Mouse (Mus musculus): ENCODE results near the gene Pcsk4. TPM values are rescaled to one million over a fixed set of nuclear protein-coding genes. Genes with fewer than 3 reads are reported as not detected.

Gene Pcsk4
- 2.2 TPM for polyA plus RNA-seq (2014; fragmentation: Illumina TruSeq; extraction: RNeasy Lipid Tissue Mini Kit (QIAGEN cat#74804); ENCODE audit: low read depth, low replicate concordance)

DNA sequence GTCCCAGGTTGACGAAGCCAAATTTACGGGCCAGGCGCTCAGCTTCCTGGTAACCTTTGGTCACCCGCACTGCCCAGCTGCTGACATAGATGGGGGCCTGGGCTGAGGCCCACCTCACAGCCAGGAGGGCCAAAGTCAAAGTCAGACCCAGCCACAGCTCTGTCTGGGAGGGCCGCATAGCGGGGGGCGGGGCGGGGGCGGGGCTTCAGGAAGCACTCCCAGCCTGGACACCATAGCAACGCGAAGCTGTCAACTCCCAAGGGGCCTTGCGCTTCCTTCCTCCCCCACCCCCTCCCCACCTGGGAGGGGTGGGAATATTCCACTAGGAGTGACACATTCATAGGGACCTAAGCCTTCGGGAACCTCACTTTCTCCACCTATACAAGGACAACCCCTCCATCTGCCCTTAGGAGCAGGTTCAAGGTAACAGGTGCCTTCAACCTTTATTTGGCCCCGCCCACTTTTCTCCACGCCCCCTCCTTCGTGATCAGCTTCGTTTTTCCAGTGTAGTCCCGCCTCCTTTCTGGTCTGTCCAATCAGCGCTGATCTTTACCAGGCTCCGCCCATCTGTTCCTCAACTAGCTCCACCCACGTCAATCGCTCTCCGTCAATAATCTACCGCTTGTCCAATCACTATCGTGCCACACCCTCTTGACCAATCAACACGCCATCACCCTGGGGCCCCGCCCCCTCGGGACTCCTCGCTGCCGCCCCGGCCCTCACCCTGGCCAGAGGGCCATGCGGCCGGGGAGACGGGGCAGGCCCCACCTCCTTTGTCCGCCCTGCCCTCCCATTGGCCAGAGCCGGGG, at the start of gene Pcsk4, which contains the start of gene Reep6:
TSS of gene Pcsk4 (minus strand) at position 226 of the 809 bp plus-strand sequence.
TSS of gene Reep6 (plus strand) at position 681 of the 809 bp plus-strand sequence.

GRCm38 (mm10) chr10:80356001-80356682, 26.8 kb upstream of the Pcsk4 start, which contains the start of gene Plk5:
TSS of gene Plk5 (plus strand) at chr10:80356459.

GRCm38 (mm10) chr10:80348244-80348781, 19.0 kb upstream of the Pcsk4 start, which contains the start of gene Adamtsl5:
TSS of gene Adamtsl5 (minus strand) at chr10:80348412.

DNA sequence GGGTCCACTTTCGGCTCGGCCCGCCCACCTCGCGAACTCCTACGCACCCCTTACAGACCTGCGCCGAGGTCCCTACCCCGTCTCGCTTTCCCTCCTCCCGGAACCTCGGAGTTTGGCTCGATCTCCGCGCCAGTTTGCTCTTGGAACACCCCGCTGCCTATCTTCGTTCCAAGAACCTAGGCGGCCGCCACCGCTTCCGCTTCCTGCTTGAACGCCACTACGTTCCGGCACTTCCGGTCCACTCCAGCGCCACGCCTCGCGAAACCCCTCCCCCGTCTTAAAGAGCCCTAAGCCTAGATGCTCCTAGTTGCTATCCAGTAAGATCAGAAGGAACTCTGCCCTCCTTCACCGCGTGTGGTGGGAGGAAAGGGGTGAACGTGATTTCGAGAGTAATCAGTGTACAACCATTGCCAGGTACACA, 8.9 kb downstream of the Pcsk4 start, which contains the start of gene 2310011J03Rik:
TSS of gene 2310011J03Rik (minus strand) at position 198 of the 421 bp plus-strand sequence.

DNA sequence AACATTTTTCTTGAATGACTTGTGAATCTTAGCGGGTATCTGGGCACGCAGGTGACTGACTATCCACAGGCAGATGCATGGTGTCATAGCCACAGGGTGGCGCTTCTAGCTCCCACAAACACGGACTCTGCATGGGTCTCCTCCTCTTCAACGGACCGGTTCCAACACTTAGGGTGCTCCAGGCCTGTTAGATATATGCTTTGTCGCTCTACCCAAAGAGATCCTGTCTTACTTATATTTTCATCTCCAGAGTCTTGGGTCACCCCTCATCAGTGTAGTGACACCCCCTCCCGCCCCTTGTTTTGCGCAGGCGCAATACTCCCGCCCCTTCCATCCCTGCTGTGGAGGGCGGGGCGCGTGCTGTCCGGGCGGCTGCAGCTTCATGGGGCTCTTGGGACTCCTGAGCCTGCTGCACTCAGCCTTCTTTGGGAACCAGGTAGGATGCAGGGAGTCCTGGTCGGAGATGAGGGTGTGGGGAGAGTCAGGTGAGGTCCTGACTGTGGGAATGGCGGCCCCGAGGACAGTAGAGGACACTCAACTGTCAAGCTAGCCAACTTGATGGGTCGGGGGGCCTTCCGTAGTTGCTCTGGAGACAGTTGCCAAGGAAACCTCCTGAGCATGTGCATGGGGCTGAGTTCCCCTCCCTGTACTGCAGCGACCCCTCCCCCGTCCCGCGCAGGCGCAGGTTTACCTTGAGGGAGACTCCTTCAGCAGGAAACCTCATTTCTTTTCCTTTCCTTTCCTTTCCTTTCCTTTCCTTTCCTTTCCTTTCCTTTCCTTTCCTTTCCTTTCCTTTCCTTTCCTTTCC, 33.5 kb downstream of the Pcsk4 start, which contains the start of gene Apc2:
TSS of gene Apc2 (plus strand) at position 360 of the 808 bp plus-strand sequence.

DNA sequence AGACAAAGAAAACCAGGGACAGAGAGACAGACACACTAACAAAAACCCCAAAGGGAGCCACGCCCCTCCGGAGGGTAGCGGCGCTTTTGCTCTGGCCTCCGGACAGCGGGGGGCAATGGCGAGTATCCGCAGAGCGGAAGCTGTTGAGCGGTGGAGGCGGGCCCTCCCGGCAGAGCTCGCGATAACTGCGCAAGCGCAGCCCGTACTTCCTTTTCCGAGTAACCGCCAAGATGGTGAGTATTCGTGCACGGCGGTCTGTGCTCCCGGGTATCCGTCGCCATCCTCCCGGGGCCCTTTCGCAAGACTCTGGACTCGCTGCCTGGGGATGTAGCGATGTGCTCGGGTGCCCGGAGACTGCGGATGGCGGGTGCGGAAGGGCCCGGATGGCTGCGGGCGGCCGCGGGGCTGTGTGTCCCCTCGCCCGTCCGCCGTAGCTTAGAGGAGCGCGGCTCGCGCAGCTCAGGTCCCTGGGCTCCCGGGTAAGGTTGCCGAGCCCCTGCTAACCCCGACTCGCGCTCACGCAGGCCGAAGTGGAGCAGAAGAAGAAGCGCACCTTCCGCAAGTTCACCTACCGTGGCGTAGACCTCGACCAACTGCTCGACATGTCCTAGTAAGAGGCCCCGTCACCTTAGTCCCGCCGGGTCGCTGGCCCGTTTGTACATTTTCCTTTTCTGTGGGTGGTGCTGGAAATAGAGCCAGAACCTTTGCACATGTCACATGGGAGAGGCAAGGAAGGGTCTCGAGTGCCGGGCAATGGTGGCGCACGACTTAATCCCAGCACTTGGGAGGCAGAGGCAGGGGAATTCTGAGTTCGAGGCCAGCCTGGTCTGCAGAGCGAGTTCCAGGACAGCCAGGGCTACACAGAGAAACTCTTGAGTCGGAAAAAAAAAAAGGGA, 36.8 kb downstream of the Pcsk4 start, which contains the start of gene Rps15:
TSS of gene Rps15 (plus strand) at position 203 of the 896 bp plus-strand sequence.

Other genes with a start within 250 kb of the Pcsk4 start
- 10.9 TPM for gene Sbno2, start 223.9 kb downstream of the Pcsk4 start, polyA plus RNA-seq (2014; fragmentation: Illumina TruSeq; extraction: RNeasy Lipid Tissue Mini Kit (QIAGEN cat#74804); ENCODE audit: low read depth, low replicate concordance)
- 137 TPM for gene Stk11, start 213.7 kb downstream of the Pcsk4 start, polyA plus RNA-seq (2014; fragmentation: Illumina TruSeq; extraction: RNeasy Lipid Tissue Mini Kit (QIAGEN cat#74804); ENCODE audit: low read depth, low replicate concordance)
- 1,104 TPM for gene Atp5d, start 190.9 kb downstream of the Pcsk4 start, polyA plus RNA-seq (2014; fragmentation: Illumina TruSeq; extraction: RNeasy Lipid Tissue Mini Kit (QIAGEN cat#74804); ENCODE audit: low read depth, low replicate concordance)
- 2.6 TPM for gene Cbarp, start 188.7 kb downstream of the Pcsk4 start, polyA plus RNA-seq (2014; fragmentation: Illumina TruSeq; extraction: RNeasy Lipid Tissue Mini Kit (QIAGEN cat#74804); ENCODE audit: low read depth, low replicate concordance)
- 39.3 TPM for gene Midn, start 181.2 kb downstream of the Pcsk4 start, polyA plus RNA-seq (2014; fragmentation: Illumina TruSeq; extraction: RNeasy Lipid Tissue Mini Kit (QIAGEN cat#74804); ENCODE audit: low read depth, low replicate concordance)
- 89.8 TPM for gene Cirbp, start 163.5 kb downstream of the Pcsk4 start, polyA plus RNA-seq (2014; fragmentation: Illumina TruSeq; extraction: RNeasy Lipid Tissue Mini Kit (QIAGEN cat#74804); ENCODE audit: low read depth, low replicate concordance)
- gene 1600002K03Rik, start 156.6 kb downstream of the Pcsk4 start, polyA plus RNA-seq (2014; fragmentation: Illumina TruSeq; extraction: RNeasy Lipid Tissue Mini Kit (QIAGEN cat#74804); ENCODE audit: low read depth, low replicate concordance), result 13.6 TPM
- gene Efna2, start 150.0 kb downstream of the Pcsk4 start, polyA plus RNA-seq (2014; fragmentation: Illumina TruSeq; extraction: RNeasy Lipid Tissue Mini Kit (QIAGEN cat#74804); ENCODE audit: low read depth, low replicate concordance), result 1.8 TPM
- 21.1 TPM for gene Mum1, start 103.1 kb downstream of the Pcsk4 start, polyA plus RNA-seq (2014; fragmentation: Illumina TruSeq; extraction: RNeasy Lipid Tissue Mini Kit (QIAGEN cat#74804); ENCODE audit: low read depth, low replicate concordance)
- 842 TPM for gene Ndufs7, start 80.4 kb downstream of the Pcsk4 start, polyA plus RNA-seq (2014; fragmentation: Illumina TruSeq; extraction: RNeasy Lipid Tissue Mini Kit (QIAGEN cat#74804); ENCODE audit: low read depth, low replicate concordance)
- gene Gamt, start 68.5 kb downstream of the Pcsk4 start, polyA plus RNA-seq (2014; fragmentation: Illumina TruSeq; extraction: RNeasy Lipid Tissue Mini Kit (QIAGEN cat#74804); ENCODE audit: low read depth, low replicate concordance), result 7.7 TPM
- 49.3 TPM for gene Dazap1, start 68.0 kb downstream of the Pcsk4 start, polyA plus RNA-seq (2014; fragmentation: Illumina TruSeq; extraction: RNeasy Lipid Tissue Mini Kit (QIAGEN cat#74804); ENCODE audit: low read depth, low replicate concordance)
- 1,202 TPM for gene Rps15, start 37.0 kb downstream of the Pcsk4 start, polyA plus RNA-seq (2014; fragmentation: Illumina TruSeq; extraction: RNeasy Lipid Tissue Mini Kit (QIAGEN cat#74804); ENCODE audit: low read depth, low replicate concordance)
- 2.0 TPM for gene Apc2, start 33.5 kb downstream of the Pcsk4 start, polyA plus RNA-seq (2014; fragmentation: Illumina TruSeq; extraction: RNeasy Lipid Tissue Mini Kit (QIAGEN cat#74804); ENCODE audit: low read depth, low replicate concordance)
- 22.7 TPM for gene 2310011J03Rik, start 9.0 kb downstream of the Pcsk4 start, polyA plus RNA-seq (2014; fragmentation: Illumina TruSeq; extraction: RNeasy Lipid Tissue Mini Kit (QIAGEN cat#74804); ENCODE audit: low read depth, low replicate concordance)
- gene Reep6, start 455 bp upstream of the Pcsk4 start, polyA plus RNA-seq (2014; fragmentation: Illumina TruSeq; extraction: RNeasy Lipid Tissue Mini Kit (QIAGEN cat#74804); ENCODE audit: low read depth, low replicate concordance), result 3.4 TPM
- 64.4 TPM for gene Adamtsl5, start 18.9 kb upstream of the Pcsk4 start, polyA plus RNA-seq (2014; fragmentation: Illumina TruSeq; extraction: RNeasy Lipid Tissue Mini Kit (QIAGEN cat#74804); ENCODE audit: low read depth, low replicate concordance)
- gene Plk5, start 27.0 kb upstream of the Pcsk4 start, polyA plus RNA-seq (2014; fragmentation: Illumina TruSeq; extraction: RNeasy Lipid Tissue Mini Kit (QIAGEN cat#74804); ENCODE audit: low read depth, low replicate concordance), result 3.1 TPM
- 6.2 TPM for gene Mex3d, start 58.2 kb upstream of the Pcsk4 start, polyA plus RNA-seq (2014; fragmentation: Illumina TruSeq; extraction: RNeasy Lipid Tissue Mini Kit (QIAGEN cat#74804); ENCODE audit: low read depth, low replicate concordance)
- 93.3 TPM for gene Mbd3, start 70.1 kb upstream of the Pcsk4 start, polyA plus RNA-seq (2014; fragmentation: Illumina TruSeq; extraction: RNeasy Lipid Tissue Mini Kit (QIAGEN cat#74804); ENCODE audit: low read depth, low replicate concordance)
- gene Uqcr11, start 77.3 kb upstream of the Pcsk4 start, polyA plus RNA-seq (2014; fragmentation: Illumina TruSeq; extraction: RNeasy Lipid Tissue Mini Kit (QIAGEN cat#74804); ENCODE audit: low read depth, low replicate concordance), result 2,281 TPM
- gene Tcf3, start 104.1 kb upstream of the Pcsk4 start, polyA plus RNA-seq (2014; fragmentation: Illumina TruSeq; extraction: RNeasy Lipid Tissue Mini Kit (QIAGEN cat#74804); ENCODE audit: low read depth, low replicate concordance), result 17.6 TPM
- 0.08 TPM for gene Onecut3, start 165.3 kb upstream of the Pcsk4 start, polyA plus RNA-seq (2014; fragmentation: Illumina TruSeq; extraction: RNeasy Lipid Tissue Mini Kit (QIAGEN cat#74804); ENCODE audit: low read depth, low replicate concordance)
- gene Atp8b3, start 209.6 kb upstream of the Pcsk4 start, polyA plus RNA-seq (2014; fragmentation: Illumina TruSeq; extraction: RNeasy Lipid Tissue Mini Kit (QIAGEN cat#74804); ENCODE audit: low read depth, low replicate concordance), result not detected
- gene Rexo1, start 232.1 kb upstream of the Pcsk4 start, polyA plus RNA-seq (2014; fragmentation: Illumina TruSeq; extraction: RNeasy Lipid Tissue Mini Kit (QIAGEN cat#74804); ENCODE audit: low read depth, low replicate concordance), result 12.6 TPM
- 4.1 TPM for gene Klf16, start 247.8 kb upstream of the Pcsk4 start, polyA plus RNA-seq (2014; fragmentation: Illumina TruSeq; extraction: RNeasy Lipid Tissue Mini Kit (QIAGEN cat#74804); ENCODE audit: low read depth, low replicate concordance)